Mouse (Mus musculus): ENCODE data around the gene Crispld2.

The Crispld2 gene

GRCm38 (mm10) chr8:120037199-120037598 lies 45.0 kb downstream of the Crispld2 start:
- DNase-seq: peak in 1 of 2 experiments; percentile 35

DNA sequence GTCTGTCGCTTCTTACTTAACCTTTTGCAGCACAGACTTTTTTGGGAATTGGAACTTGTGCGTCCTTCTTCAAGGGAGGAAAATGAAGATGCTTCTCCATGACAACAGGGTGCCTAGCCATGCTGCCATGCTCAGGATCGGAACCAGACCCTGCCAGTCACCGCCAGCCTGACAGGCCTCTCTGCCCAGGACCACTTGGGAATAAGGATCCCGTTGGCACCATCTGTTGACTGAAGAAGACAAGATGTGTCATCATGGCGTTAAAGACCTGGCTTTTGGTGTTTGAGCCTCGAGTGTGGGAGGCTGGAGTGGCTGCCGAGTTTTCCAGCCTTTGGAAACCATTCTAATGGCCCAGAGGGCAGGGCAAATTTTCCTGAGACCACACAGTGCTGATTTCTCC lies 45.4 kb downstream of the Crispld2 start:
- no peak for DNase-seq

DNA sequence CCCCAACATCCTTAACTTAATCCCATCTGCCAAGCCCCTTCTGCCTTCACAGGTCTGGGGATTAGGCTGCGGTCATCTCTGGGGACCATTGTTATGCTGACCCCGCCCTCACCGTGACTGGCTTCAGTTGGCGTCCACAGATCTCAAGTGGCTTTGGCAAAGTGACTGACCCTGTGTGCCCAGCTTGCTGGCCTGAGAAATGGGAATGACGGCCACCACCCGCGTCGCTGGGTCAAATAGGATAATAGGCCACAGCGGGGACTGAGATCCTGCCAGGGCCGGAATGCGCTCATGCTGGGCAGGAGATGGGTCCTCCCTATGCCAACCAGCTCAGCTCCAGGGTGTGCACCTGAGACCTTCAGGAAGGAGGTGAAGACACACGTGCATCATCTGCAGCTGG lies 46.5 kb downstream of the Crispld2 start:
- DNase-seq: no peak

GRCm38 (mm10) chr8:120039313-120039919 lies 47.2 kb downstream of the Crispld2 start:
- DNase-seq: no peak

GRCm38 (mm10) chr8:120040861-120041260 lies 48.6 kb downstream of the Crispld2 start:
- DNase-seq: peak; percentile 56 to 66

DNA sequence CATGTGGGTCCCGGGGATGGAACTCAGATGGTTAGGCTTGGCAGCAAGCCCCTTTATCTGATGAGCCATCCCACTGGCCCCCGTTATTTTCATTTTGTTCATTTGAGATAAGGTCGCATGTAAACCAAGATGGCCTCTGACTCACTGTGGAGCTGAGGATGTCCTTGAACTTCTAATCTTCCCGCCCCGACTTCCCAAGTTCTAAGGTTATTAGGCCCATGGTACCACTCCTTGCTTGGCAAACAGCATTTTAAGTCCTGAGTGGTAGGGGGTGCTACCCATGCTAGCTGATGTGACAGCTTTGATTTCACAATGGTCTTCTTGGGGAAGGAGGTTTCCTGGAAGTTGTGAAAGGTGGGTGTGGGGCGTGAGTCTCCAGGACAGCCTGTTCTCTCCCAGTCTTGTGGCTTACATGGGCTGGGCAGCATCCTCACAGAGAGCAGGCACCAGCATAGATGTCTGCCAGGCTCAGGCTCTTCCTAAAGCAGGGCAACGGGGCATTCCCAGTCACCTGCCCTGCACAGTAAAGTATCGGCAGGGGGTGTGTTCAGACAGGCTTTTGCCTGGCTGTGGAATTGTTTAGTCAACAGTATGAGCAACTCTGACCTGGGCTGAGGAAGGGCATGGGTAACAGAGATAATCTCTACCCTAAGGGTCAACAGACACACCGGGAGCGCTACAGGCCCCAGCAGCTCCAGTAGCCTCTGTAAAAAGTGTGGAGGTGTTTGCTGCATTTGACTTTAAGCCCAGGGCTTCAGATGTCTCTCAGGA lies 50.5 kb downstream of the Crispld2 start:
- peak; percentile 35 to 58 for DNase-seq

DNA sequence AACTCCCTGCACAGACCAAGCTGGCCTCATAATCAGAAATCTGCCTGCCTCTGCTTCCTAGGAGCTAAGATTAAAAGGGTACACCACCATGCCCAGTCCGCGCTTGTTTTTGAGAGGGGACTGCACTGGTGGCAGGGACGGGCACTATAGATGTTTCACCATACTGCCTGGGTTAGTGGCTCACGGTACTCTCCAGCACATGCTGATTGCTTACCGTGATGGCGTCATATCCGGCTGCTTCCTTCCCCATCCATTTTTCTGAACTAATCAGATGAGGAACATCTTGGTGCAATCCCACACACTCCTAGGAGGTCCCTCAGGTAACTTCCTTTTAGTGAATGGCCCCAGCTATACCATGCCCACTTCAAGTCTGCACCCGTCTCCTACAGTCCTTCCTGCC lies 52.7 kb downstream of the Crispld2 start:
- no peak for DNase-seq

GRCm38 (mm10) chr8:120045471-120045870 lies 53.2 kb downstream of the Crispld2 start:
- no peak for DNase-seq

GRCm38 (mm10) chr8:120046258-120047020 lies 54.2 kb downstream of the Crispld2 start:
- DNase-seq: peak; percentile 87 to 90

DNA sequence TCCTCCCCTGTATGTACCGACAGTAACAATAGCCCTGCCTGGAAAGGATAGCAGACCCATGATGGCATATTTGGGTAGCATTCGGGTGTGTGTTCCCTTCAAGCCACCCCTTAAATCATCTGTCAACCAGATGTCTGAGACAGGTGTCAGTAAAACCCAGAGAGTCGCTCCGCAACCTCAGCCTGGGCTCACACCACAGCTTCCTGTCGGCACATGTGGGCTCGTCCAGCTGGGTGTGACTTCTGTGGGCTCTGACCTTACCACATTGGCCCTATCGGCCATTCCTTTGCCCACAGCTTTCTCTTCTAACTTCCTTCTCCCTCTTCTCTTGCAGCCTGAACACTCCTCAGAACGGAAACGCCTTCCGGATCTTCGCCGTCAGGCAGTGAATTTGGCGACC lies 57.7 kb downstream of the Crispld2 start:
- no peak for DNase-seq

DNA sequence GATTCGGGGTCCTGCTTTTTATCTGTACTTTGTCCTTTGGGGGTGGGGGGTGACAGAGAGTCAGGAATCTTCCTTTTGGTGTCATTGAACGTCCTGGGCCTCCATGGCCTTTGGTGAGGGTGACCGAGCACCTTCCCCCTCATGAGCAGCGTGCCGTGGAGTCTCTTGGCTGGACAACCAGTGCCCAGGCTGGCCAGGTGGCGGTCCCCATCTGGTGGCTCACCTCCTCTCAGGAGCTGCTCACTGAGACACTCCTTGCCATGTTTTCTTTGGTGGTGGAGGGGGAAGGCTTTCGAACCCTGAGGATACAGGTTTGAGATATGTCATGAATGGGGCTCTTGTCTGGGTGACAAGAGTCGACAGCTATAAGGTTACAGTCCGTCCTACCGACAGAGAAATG lies 58.1 kb downstream of the Crispld2 start:
- DNase-seq: no peak

- no peak for DNase-seq
These were observed 58.8 kb downstream of the Crispld2 start for GRCm38 (mm10) chr8:120051006-120051405.

DNA sequence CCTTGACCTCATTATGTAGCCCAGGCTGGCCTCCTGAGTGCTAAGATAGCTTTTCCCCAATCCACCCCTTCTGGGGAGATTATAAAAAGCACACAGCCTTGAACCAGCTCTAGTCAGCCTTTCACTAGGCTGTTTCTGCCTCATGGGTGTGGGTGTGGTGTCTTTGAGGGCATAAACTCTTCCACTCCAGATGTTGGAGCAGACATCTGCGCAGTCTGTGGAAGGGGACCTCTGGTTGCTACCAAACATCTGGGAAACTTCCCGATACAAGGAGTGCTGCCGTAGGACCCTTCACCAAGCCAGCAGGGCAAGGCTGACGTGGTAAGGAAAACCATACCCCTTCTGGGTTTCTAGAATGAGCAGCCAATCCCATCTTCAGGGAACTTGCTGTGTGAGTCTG lies 59.7 kb downstream of the Crispld2 start:
- DNase-seq: no peak

DNA sequence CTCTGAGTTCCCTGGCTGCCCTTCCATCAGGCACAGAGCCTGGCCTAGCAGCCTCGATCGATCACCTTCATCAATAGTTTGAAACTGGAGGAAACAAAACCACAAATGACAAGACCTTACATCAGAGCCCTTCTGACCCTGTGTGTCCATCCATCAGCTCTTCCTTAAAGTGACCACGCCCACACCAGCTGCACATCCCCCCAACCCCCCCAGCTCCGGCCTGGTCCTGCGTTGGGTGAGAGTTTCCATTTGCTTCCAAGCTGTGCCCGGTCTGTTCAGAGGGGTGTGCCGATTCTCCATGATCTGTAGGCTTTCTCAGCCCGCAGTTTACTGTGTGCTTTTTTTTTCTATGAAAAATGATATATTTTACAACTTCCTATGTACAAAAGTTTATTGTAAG lies 60.1 kb downstream of the Crispld2 start:
- DNase-seq: no peak

GRCm38 (mm10) chr8:120054833-120055232 lies 62.6 kb downstream of the Crispld2 start:
- DNase-seq: no peak

DNA sequence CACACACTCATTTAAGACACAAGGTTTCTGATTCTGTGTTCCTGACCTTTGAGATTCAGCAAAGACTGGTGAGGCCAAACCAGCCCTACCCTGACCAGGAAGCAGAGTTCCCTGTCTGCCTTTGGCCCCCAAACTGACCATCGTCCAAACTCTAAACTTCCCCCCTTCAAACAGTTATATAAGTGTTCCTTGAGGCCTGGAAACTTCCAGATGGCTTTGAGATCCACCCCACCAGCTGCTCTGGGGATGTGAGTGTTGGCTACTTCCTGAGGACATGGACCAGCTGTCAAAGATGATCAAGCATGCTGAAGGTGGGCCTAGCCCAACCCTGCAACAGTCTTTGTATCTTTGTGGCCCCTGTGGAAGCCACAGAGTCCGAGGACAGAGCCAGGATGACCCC lies 64.8 kb downstream of the Crispld2 start:
- DNase-seq: no peak

GRCm38 (mm10) chr8:120062742-120063141 lies 70.5 kb downstream of the Crispld2 start:
- DNase-seq: no peak

- DNase-seq: no peak
These were observed 71.1 kb downstream of the Crispld2 start for GRCm38 (mm10) chr8:120063326-120063725.

- no peak for DNase-seq
These were observed 73.4 kb downstream of the Crispld2 start for GRCm38 (mm10) chr8:120065611-120066010.

GRCm38 (mm10) chr8:120066226-120066625 lies 74.0 kb downstream of the Crispld2 start:
- no peak for DNase-seq

DNA sequence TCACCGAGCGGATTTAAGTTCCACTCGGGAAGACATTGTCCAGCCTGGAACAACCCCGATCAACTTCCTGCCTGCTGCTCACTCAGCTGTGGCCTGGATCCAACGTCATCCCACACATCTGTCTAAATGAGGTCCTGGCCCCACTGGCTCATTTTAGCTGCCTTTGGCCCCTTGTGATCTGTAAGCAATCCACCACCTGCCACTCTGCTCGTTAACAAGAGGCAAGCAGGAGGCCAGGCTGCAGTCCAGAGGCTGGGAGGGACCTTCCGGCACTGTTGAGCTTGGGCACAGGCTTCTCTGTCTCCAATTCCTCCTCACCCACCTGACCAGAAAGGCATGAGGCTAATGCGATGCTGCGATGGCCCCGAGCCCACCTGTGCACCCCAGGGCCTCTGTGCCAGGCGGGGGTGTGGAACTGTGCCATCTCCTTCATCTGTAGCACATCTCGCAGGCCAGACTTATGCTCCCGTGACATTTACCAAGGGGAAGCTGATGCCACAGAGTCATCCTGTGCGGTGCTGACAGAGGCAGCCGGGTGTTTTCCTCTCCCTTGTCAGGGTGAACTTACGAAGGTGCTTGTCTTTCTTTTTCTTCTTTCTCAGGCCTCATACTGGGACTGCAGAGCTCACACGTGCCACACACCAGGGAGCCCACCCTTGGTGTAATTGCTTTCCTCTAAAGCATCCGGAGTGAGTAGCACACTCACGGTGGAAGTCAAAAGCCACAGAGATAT lies 75.9 kb downstream of the Crispld2 start:
- DNase-seq: peak; percentile 60 to 72

DNA sequence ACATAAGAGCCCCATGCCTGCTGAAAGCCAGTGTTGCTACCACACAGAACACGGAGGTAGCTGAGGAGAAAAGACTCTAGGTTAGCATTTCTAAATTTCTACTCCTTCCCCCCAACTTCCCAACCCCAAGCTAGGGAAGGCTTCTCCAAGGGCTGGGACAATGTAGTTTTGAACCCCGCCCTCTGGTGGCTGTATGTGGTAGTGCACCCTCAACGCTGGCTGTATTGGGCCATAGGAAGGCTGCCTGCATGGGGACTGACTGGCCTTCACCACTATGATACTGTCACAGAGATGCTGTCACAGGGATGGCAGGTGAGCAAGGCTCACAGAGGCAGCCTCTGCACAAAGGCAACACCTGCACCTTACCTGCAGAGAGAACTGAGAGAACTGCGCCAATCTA lies 79.4 kb downstream of the Crispld2 start:
- DNase-seq: peak; percentile 72

GRCm38 (mm10) chr8:120072259-120072658 lies 80.0 kb downstream of the Crispld2 start:
- DNase-seq: no peak

Data from lung, adult 18-20 months (tissue).